Mouse (Mus musculus) frontal cortex, postnatal 25 days (tissue): Measurements from ENCODE around the gene Tenm2.
A peak's percentile ranks its signal among the peaks of the same experiment; 100 is the strongest.

Experiments used
- DNase-seq, 2 experiments: peaks; one replicate each; pipeline ENCODE4 v3.0.0; 2022; ENCODE audit warnings: low spot score in 2 of 2

Tenm2 gene

DNA sequence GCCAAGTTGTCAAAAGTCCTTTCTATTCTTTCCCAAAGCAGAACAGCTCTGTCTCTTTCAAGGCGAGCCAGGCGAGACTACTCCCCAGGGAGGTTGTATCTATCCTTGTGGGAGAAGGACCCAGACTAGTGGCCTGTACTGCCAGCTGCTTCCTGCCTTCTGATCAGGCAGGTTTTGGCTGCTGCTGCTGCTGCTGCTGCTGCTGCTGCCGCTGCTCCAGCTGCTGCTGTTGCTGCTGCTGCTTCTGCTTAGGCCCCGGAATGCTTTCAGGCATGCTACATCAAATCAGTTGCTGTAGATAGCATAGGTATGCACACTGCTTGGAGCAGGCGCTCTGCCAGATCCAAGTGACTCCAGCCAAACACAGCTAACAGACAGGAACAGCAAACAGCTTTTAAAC is 1015.1 kb downstream of the Tenm2 start:
- DNase-seq: no peak

DNA sequence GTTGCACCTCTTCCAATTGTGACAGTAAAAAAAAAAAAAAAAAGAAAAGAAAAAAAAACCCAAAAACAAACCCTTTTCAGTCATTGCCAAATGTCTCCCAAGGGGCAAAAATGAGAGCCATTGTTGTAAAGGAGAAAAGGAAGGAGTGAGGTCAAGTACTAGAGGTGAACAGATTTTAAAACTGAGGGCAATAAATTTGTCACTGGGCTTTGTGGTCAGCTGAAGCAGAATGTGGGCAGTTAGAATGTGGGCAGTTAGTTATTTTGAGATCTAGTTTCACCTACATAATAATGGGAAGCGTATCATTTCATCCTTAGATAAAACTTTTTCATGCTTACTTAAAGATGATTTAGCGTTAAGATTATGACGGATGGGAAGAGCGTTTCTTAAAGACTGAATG is 1016.2 kb downstream of the Tenm2 start:
- no peak for DNase-seq

DNA sequence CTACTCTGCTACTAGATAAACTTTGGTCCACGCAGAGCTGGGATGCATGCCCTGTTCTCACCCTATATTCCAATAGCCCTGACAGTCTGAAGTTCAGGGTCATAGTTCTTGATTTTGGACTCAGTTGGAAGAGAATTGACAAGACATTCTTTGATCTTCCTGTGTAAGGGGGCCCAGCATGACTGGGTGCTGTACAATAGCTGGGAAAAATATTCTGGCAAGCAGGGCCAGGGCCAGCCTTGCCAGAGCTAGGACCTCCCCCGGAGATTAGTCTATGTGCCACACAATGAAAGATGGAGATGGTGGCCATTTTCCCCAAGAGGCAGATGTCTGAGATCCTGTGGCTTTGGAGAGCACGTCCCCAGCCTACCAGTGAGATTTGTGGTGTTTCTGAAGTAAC is 1021.2 kb downstream of the Tenm2 start:
- no peak for DNase-seq

DNA sequence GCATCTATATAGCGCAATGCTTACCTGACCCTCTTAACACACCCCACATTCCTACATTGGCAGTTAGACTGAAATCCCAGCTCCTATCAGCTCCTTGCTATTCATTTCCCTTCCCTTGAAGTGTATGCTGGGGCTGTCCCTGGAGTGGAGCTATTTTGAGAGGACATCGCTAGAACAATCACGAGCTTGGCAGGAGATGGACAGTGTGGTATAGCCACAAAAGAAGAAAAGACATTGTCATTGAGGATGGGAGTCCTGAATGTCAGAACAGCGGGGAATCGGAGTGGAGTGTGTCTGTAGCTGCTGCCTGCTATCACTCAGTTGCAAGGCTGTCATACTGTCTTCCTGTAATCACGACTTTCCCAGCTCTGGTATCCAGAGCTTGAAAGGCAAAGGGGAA is 1031.4 kb downstream of the Tenm2 start:
- no peak for DNase-seq

DNA sequence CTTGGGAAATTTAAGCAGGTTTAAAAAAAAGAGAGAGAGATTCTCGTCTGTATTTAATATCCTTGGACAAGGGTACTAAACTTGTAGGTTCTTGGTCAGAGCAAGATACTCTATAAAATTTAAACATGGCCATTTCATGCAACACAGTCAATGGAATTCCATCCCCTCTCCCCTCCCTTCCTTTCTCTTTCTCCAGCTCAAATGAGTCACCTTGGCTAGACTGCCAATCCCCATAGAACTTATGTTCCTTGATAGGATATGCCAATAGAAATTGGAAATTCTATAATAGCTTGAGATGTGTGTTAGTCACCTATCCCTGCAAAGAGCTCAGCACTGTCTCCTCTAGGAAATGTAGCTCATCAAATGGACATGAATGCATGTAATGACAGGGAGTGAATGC is 1031.9 kb downstream of the Tenm2 start:
- no peak for DNase-seq

DNA sequence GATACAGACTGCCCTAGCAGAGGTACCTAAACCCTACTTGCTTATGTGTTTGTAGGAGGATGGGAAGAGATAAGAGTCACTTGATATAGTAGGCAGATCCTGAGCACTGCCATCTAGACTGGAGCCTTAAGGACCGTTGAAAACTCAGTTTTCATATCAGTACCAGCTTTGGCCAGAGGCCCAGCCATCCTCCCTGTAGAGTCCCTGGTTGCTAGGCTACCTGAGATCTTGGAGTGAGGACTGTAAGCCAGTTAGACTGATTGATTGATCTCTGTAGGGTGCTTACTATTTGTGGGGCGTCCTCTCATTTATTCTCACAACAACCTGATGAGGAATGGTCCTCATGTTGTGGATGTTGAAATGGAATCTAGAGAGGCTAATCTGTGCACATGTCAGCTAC is 1041.4 kb downstream of the Tenm2 start:
- DNase-seq: no peak

DNA sequence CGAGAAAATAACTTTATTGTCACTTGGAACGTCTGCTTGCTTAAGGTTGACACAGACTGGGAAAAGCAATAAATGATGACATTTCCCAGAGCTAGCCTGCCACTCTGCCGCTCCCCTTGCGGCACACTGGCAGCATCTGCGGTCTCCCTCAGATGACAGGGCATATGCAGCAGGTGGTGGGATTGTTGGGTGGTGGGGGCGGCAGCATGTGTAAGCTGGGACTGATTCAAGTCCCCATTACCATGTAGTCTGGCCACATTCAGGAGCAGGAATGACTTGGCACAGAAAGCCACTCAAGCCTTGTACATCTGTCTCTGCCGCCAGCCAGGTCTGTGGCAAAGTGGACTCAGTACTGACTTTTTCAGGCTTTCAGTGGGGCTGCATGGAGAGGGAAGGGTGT is 1059.7 kb downstream of the Tenm2 start:
- DNase-seq: no peak

DNA sequence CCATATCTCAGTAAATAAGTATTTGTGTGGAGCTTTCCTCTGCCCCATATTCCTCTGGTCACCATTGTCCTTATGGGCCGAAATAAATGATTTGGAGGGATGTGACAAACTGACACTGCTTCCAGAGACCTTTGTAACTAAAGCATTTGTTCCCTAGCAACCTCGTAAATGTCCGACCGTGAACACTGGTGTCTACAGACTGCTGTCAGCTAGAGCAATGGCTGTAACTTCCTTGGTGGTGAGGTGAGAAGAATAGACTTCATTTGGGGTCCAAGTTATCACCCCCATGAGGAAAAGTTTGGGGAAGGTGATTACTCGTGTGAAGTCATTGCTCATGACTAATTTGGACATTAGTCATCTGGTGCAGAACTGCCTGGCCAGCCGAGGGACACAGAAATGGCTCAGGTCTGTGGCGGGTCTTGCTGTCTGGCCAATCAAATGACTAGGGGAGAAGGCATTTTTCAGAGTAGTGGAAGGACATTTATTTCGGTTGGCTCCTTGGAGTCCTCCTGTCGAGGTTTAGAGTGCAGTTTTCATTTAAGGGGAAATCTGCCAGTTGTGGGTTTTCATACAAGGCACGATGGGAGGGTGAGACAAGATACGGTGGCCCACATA is 1062.6 kb downstream of the Tenm2 start:
- no peak for DNase-seq

DNA sequence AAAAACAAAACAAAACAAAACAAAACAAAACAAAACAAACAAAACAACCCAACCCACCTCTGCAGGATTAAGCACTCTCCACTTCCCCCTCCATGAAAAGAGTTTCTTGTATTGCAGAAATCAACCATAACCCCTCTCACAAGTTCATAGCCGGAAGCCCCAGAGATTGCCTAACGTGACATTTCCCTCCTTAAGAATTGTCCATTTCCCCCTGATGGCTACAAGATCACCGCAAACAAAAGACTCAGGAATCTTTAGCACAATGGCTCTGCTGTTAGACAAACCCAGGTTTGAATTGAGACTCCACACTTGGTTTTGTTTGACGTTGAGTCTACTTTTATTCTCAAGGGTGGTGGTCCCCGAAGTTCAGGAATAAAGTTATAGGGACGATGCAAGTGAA is 1063.2 kb downstream of the Tenm2 start:
- no peak for DNase-seq

DNA sequence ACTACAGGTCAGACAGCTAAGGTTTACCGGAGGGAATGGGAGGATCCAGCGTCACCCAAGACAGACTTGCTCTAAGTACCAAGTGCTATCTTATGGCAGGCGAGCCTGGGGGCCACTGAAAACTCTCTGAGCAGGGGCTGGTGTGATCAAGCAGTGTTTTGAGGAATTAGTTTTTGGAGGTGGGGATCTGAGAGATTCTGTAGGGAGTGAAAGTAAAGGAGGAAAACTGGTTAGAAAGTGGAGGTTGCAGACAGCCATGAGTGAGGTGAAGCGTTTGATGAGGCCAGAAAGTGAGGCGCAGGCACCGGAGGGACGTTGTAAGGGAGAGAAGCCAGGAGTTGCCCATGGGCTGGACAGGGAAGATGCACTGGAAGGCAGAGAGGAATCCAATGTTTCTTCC is 1063.8 kb downstream of the Tenm2 start:
- no peak for DNase-seq

DNA sequence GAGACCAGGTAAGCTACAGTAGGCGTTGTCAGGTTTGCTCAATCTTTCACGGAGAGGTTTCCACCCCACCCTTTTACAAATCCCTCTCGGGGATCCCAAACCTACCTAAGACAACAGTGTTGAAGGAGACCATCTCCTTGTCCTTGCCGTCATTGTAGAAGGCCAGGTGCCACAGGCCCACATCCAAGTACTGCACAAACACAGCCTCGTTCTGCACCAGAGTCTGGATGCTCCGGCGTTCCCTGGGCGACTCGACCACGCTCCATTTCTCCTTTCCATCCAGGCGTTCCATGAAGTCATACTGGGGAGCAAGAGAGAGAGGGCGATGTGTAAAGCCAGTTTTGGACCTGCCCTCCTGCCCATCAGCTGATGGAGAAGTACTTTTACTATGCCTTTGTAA is 1064.5 kb downstream of the Tenm2 start:
- no peak for DNase-seq

DNA sequence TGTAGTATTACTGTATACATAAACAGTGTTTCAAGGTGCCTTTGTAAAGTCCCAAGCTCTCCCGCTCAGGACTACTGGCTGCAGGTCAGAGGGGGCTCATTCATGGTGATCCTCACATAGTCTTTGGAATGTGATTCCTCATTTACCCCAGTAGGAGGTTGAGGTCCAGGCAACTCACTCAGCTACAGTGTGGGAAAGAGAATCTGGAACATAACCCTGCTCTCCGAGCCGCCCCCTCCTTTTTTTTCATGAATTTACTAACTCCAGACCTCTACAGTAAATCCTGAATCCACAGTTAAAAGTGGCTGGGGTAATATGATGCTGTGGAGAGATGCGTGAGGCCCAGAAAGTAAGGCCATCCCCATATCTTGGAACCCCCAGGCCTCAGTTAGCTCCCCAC is 1066.0 kb downstream of the Tenm2 start:
- no peak for DNase-seq

DNA sequence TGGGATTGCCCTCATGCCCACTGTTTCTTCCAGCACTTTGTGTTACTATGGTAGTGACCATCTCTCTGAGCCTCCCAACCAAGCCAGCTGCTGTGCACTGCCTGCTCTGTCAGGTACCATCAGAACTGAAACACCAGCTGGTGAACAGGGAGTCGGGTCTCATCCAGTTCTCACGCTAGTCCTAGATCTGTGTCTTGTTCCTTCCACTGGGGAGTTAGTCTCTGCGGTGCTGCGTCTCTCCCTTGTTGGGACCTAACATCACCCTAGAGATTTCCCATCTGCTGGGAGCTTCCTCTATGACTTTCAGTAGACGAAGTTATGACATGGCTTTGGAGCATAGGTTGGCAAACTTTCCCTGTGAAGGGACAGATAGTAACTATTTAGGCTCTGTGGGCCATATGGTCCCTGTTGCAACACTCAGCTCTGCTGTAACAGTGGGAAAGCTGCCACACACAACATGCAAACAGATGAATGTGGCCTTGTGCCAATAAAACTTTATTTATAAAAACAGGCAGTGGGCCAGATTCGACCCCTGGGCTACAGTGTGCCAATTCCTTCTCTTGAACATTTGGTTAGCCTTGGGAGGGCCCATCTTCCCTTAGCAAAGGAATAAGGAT is 1066.7 kb downstream of the Tenm2 start:
- no peak for DNase-seq

DNA sequence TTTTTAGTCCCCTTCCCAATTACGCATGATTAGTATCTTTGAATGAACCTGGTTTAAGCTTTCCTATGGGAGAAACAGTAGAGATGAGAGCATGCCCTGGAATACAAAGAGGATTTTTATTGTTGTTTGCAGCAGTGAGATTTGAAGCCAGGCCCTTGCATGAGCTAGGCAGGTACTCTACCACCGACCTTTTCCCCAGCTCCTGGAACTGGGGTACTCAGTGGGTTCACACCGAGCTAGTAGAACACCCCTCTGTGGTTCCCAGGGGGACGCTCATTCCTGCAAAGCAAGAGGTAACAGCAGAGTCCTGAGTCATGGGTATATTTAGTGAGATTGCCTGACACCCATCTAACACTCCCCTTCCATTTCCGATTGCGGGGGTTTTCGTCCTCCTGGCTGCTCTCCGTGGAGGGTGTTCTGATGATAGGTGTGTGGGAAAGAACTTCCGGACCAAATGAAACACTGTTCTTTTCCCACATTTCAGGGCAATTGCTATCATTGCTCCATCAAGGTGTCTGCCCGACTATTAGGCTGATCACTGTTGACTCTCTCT is 1067.9 kb downstream of the Tenm2 start:
- no peak for DNase-seq

DNA sequence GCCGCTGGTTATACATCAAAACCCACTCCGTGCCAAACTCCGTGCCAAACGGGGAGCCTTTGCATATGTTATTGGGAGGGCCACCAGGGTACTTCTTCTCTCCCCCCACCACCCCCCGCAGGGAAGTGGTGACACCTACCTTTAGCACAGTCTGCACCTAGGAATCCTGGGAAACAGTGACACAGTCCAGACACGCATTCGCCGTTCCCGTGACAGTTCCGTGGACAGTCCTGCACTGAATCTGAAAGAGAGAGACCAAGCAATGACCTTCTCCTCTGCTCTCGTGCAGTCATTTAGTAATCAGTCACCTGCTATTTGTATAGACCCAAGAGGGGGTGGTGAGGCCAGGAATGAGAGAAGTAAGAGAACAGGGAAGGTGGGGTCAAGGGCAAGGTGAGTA is 1072.2 kb downstream of the Tenm2 start:
- no peak for DNase-seq

DNA sequence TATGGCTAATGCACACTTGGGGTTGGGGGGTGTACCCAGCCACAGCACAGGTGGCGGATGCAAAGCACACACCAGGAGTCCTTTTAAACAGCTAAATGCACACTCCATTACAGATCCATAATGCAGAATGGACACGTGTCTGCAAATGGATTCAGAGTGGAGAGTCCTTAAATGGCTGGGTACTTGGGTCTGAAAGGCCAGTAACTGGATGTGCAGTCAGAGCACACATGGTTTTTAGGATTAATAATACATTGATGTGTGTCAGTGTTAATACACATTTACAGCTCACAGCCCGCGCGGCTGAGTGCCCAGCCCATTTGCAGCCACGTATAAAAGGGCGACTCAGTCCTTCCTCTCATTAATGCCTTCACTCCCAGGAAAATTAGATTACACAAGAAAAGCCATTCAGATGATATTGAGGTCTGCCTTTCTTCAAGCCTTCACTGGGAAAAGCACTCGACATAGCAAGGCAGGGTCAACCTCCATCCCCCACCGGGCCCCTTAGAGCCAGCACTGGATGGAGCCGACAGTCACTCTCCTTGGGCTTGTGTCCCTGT is 1073.9 kb downstream of the Tenm2 start:
- no peak for DNase-seq

DNA sequence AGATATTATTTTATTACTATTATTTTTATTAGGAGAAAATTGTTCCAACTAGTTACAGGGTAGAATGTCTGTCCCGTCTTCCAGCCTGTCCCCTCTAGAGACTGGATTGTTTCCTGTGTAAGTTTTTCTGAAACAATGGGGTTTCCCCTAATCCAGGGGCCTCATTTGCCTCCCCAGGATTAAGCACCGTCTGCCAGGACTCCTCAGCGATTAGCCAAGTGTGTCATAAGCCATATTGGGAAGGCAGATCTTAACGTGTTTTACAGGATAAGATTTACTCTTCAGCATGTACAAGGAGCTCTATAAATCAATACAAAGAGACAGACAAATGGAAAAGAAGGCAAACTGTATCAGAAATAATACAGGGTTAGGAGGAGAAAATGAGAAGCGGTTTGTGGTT is 1082.3 kb downstream of the Tenm2 start:
- DNase-seq: no peak

DNA sequence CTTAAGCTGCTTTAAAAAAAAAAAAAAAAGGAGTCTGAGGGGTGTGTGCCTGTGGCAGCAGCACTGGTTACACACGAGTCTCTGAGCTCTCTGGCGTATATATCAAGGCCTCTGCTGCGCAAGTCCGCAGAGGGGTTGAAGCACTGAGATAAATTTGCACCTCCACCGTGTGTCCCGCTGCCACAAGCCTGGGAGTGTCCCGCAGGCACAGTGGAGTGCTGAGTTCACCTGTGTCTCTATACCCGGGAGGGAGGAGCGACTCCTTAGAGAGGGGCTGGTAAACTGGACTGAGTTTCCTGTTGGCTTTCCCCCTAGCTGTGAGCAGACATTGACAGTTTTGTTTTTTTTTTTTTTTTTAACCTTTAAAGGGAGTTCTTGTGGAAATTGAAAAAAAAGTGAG is 1082.8 kb downstream of the Tenm2 start:
- no peak for DNase-seq

DNA sequence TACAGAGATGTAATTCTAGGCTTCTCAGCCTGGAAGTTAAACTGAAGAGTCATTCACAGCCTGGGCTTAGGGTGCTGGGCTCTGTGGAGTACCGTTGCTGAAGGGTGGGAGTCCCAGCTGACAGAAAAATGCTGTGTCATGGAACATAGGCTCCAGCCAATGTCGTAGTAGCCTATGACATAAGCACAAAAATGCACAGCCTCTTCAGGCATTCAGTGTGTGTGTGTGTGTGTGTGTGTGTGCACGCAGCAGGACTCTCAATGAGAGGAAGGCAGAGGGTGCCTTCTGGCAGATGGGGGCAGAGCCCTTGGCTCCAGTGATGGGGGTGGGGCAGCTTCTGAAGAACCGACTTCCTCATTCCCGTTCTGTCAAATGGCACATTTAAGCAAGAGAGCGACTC is 1083.5 kb downstream of the Tenm2 start:
- no peak for DNase-seq

DNA sequence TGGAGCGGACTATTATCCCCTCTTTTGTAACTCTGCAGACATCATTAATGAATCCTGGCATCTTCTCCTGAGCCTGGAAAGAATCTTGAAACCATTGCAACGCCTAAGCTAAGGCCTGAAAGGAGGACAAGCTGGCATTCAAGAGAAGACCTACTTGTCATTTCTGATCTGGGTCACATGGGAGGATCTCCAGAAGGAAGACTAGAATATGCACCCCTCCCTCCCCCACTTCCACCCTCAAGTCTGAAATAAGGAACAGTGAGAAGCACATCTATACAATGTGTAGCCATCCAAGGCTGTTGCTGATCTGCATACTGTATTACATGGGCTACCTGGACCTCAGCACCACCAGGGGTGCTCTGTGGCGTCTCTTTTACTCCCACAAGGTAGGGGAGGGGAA is 1086.7 kb downstream of the Tenm2 start:
- no peak for DNase-seq

DNA sequence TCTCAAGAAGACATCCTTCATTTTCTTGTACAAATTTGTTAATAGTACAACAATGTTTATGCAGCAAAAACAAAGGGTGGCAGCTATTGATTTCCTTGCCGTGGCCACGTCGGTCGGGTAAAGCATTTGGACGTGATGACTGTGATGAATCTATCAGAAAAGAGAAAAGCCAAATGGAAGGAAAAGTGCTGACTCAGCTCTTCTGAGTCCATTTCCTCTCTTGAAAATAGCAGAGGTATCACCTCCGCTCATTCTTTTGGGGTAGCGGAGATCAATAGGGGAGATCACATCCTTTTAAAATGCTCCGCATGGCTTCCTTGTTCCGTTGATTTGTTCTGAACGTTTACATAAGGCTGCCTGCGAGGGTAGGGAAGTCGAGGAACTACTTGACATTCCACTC is 1090.7 kb downstream of the Tenm2 start:
- no peak for DNase-seq

DNA sequence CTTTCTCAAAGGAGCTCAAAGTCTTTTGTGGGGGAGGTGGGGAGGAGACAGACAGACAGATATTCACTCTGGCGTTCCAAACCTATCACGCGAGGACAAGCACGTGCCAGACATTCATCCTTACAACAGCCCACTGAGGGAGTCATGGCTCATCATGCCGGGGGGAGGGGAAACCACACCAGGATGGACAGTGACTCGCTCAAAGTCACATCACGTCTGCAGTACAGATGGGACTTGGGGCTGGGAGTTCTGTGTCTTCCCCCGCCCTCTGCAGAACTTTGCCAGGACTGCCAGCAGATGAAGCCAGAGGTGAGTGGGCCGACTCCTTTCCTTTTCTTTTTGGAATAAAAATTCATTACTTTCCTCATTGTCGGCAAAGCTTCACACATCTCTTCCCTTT is 1095.4 kb downstream of the Tenm2 start:
- peak in 1 of 2 experiments; percentile 16 for DNase-seq

DNA sequence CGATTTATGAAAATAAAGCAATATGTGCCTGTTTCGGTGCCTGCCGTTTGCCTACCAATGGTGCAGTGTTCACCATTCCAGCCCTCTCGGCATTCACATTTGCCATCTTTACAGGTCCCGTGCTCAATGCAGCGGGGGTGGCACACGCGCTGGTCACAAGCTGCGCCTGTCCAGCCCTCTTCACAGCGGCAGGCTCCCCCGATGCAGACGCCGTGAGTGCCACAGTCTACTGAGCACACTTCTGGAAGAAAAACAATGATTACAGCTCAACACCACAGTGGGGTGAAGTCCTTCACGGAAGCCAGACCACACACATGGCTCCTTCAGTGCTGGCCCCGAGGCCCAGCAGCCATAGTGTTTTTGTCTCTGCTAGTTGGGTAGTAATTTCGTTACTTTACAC is 1096.2 kb downstream of the Tenm2 start:
- DNase-seq: no peak

DNA sequence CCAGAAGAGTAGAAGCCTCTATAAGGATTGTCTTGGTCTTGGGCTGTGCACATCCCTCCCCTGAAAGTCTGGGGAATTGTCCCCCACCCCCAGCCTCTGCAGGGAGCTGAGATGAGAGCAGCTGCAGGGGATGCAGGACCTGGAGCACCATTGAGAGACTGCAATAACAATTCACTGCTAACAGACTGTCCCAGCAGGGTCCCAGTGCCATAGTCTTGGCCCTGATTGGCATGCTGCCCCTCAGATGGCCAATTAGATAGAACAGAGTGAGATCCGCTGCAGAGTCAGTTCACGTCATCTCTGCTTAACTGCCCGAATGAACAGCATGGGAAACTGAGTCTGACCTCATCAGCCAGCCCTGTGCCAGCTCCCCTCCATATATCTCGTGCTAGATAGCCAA is 1097.9 kb downstream of the Tenm2 start:
- no peak for DNase-seq
